Mouse (Mus musculus): ENCODE data around the gene Wif1.

Gene Wif1

DNA sequence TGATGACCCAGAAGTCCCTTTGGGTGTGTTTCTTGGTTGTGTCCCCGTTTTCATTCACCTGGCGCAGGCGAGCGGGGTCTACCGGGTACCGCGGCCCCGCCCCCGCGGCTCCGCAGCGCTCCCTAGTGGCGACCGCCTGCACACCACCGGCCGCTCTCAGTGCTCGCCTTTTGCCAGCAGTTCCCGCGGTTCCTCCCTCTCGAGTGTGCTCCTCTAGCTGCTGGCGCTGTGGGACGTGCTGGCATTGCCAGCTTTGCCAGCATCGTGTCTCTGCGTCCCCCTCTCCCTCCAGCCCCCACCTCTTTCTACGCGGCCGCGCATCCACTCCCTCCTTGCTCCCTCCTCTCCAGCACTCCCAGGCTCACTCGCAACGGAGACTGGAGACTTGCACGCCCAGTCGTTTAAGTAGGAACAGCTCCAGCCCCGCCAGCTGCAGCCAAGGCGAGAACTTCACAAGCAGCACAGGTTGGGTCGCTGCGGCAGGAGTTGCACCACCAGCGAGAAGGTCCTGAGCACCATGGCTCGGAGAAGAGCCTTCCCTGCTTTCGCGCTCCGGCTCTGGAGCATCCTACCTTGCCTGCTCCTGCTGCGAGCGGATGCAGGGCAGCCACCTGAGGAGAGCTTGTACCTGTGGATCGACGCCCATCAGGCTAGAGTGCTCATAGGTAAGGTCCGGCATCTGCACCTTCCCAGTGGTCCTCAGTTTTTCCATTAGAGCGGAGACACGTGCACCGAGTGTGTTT lies at the start of gene Wif1:
Gene Wif1 (plus strand): TSS at position 135 of the 743 bp plus-strand sequence.
- in situ Hi-C loops (cut with MboI, MseI) = no loop called here

GRCm38 (mm10) chr10:121002135-121002534 lies 31.6 kb upstream of the Wif1 start:
- in situ Hi-C loops (cut with MboI, MseI) = no loop called here

DNA sequence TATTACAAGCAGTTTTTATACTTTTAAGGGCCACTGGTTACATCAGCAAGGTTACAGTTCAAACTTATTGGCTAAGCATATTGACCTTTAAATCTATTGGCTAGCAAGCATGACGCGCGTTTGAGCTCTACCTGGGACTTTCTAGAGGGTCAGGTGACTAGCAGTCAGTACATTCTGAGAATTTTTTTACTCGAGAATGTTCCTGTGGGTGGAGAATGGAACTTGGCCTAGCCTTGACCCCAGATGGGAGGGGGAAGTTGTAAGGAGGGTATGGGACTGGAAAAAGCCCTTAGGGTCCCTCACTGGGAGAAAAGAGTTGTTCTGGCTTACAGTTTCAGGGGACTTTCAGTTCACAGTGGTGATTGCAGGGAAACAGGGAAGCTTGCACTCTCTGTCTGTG lies 22.3 kb upstream of the Wif1 start:
- in situ Hi-C loops (cut with MboI, MseI) = no loop called here

DNA sequence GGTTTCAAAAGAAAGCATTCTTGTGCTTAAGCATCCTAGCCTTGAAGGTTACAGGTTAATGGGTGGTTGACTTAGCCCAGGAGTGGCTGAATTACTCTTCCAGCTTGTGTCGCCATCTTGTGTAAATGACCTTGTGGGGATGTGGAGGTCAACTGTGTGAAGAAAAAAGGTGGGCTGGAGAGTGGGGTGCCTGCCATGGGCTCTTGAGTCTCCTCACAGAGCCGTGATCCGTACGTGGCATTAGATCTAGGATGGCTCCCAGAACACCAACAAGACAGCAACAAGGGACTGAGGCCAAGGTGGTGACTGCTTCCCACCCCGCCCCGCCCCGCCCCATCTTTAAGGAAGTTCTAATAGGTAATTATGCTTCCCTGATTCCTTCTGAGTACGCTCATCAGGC lies 17.5 kb upstream of the Wif1 start:
- in situ Hi-C loops (cut with MboI, MseI) = no loop called here

GRCm38 (mm10) chr10:121016711-121017503 lies 16.9 kb upstream of the Wif1 start:
- in situ Hi-C loops (cut with MboI, MseI) = no loop called here

- in situ Hi-C loops (cut with MboI, MseI) = loop anchor here (10.0 kb wide), 1 partner anchor 1888 kb away; no protein-coding TSS in a partner anchor
These were observed 10.8 kb upstream of the Wif1 start for GRCm38 (mm10) chr10:121022951-121023350.

DNA sequence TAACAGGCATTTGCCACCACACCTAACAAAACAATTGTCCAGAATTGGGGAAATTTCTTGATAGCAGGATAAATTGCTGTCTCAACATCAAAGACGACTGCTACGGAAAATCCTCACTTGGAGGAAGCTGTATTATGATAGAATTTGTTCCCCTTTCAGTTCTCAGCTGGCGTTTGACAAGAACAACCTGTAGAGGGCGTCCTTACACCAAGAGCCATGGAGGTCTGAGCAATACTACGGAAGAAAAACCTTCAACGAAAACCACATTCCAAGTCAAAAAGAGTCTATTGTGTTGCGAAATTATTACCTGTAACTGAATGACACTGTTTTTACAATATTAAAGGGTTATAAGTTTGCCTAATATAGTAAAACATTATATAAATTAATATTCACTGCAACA lies 2.0 kb upstream of the Wif1 start:
- in situ Hi-C loops (cut with MboI, MseI) = no loop called here

DNA sequence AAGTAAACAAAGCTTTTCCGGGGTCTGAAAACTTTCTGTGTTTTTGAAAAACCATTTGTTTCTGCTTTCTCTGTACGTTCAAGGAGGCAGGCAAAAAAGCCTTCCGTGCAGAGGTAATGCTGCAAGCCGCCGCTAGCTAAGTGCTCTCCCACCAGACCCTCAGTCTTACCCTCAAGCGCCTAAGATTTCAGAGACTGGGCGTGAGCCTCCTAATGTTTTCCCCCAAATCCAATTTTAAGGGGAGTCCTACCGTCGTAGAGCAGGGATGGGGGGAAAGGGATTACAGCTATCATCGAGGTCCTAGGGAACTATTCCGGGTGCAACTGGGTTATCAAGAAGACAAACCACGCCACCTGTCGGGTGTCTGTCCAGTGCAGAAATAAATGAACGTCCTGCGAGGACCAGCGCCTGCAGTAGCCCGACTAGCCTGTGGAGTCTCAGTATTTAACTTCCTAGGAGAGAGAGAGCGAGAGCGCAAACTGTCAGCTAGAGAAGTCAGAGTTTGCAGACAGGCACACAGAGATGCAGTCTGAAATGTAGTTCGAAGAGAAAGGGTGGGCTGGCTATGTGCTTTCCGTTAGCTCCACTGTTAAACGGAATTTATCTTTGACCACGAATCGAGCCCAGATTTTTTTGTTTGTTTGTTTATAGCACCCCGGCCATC lies 500 bp upstream of the Wif1 start:
- in situ Hi-C loops (cut with MboI, MseI) = no loop called here

GRCm38 (mm10) chr10:121034569-121034947 lies 798 bp downstream of the Wif1 start:
- in situ Hi-C loops (cut with MboI, MseI) = no loop called here

- in situ Hi-C loops (cut with MboI, MseI) = no loop called here
These were observed 5.0 kb downstream of the Wif1 start for GRCm38 (mm10) chr10:121038556-121039284.

GRCm38 (mm10) chr10:121040911-121041310 lies 7.2 kb downstream of the Wif1 start:
- in situ Hi-C loops (cut with MboI, MseI) = loop anchor here (5.0 kb wide), 1 partner anchor 216 kb away; no protein-coding TSS in a partner anchor

GRCm38 (mm10) chr10:121047440-121047839 lies 13.7 kb downstream of the Wif1 start:
- in situ Hi-C loops (cut with MboI, MseI) = no loop called here

- in situ Hi-C loops (cut with MboI, MseI) = no loop called here
These were observed 18.3 kb downstream of the Wif1 start for GRCm38 (mm10) chr10:121052076-121052475.

- in situ Hi-C loops (cut with MboI, MseI) = no loop called here
These were observed 21.9 kb downstream of the Wif1 start for GRCm38 (mm10) chr10:121055452-121056188.

GRCm38 (mm10) chr10:121056823-121057222 lies 23.1 kb downstream of the Wif1 start:
- in situ Hi-C loops (cut with MboI, MseI) = no loop called here

DNA sequence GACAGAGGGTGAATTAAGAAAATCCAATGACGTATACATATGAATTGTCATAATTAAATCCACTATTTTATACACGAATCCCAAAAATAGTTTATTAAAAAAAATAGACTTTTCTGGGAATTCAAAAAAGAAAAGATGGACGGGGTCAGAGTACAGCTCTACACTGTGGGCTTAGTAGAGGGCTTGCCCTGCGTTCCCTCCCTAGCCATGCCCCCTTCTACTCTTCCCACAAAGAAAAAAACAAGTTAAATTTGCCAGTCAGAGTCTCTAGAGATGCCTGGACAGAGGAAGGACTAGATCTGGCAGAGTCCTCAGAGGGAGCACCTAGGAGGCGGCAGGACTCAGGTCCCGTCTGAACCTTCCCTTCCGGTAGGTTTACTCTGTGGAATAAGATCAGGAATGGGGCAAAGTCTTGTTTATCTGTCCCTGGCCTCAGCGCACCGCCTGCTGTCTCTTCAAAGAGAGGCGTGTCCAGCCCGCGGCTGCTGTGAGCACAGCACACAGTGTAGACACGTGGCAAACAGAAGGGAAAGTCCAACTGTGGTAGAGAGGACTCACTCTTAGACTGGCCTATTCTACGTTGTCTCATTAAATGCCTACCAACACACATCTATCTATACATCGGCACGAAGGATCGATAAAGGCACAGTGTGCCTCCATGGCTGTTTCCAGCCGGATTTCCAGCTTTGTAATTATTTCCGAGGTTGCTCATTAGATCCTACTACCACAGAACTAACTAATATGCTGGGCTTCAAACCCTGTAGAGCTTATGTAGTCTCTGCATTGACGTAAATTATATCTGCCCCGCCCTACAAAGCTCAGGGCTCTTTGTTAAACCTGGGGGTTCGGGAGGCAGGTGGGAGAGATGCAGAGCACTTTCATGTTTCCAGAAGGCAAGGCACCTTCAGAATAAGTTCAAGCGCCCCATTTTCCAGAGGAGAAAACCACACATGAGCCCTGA lies 25.6 kb downstream of the Wif1 start:
- in situ Hi-C loops (cut with MboI, MseI) = no loop called here

DNA sequence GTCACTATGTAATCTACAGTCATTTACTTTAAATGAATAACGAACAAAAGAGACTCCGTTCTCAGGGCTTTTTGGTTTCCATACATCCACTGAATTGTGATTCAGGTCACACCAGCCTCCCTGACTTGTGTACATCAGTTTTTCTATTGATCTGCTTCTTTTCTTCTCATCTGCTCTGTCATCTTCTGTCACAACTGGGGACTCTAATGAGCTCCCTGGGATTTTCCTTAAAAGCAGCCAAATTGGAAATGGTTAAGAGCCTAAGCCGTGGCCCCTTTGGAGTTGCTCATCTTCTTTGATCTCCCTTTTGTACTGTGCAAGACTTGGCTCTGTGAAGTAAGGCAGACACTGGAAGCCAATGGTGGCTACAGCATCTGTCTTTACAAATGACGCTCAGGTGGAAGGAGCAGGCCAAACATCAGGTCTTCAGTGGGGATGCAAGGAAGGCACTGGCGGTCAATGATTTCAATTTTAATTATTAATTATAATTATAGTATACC lies 27.6 kb downstream of the Wif1 start:
- in situ Hi-C loops (cut with MboI, MseI) = no loop called here

GRCm38 (mm10) chr10:121062704-121063103 lies 28.9 kb downstream of the Wif1 start:
- in situ Hi-C loops (cut with MboI, MseI) = no loop called here

DNA sequence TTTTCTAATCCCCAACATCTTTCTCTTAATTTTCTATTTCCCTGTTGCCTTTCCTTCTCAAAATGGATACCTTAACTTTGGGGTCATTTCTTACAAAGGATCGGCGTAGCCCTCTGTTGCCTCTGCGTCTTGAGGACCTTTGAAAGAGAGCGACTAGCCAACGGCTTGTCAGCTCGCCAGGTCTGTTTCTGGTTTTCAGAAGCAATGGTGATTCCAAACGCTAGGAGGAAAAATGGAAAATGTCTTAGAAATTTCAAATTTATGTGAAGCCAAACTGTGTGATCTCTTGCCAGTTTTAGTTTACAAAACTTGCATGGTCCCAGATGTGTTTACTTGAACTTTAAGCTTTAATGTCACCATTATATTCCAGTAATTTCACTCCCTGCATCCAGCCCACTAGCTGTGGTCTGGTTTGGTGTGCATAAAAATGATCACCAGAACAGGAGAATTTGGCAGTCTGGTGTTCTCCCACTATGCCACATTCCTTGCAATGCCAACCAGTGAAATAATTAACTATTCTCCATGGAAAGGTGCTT lies 33.7 kb downstream of the Wif1 start:
- in situ Hi-C loops (cut with MboI, MseI) = no loop called here
